8 mouse cellular contexts compared by ENCODE assay signal in genomic region chr3:104431156-104431847, GRCm38 (mm10).
DNase-seq lines count a peak whose midpoint lies in the region; ATAC-seq and TF ChIP-seq lines count a peak whose summit lies in the region.

No protein-coding gene starts in this region.

- no peak for TF ChIP-seq POLR2A in limb, embryonic 14.5 days (IDR thresholded peaks at IDR 0.05; ENCODE audit: borderline replicate concordance, extremely low read depth, insufficient read depth, insufficient read length)

- H3K4me2 ChIP-seq in limb, embryonic 14.5 days (replicated peaks; ENCODE audit: low read depth, low read length, severe bottlenecking), result 0 out of 2 replicates have a peak overlapping the region, but pooled peaks have one; percentile 15
- no peak overlapping the region for H3K4me2 ChIP-seq in forebrain, embryonic 11.5 days (ENCODE audit: low read depth, low read length, severe bottlenecking)

- 15% methylated on average over 12 of the region's 14 CpGs for WGBS in limb, embryonic 14.5 days
- 35% methylated on average over 14 of the region's 14 CpGs for WGBS in forebrain, embryonic 11.5 days

- H3K9me3 ChIP-seq in limb, embryonic 14.5 days (ENCODE audit: control insufficient read depth, low read length), result no peaks in the 10 kb centered on the region
- no peaks in the 10 kb centered on the region for H3K9me3 ChIP-seq in forebrain, embryonic 11.5 days (ENCODE audit: control insufficient read depth, low read length)

- no peaks in the 10 kb centered on the region for H3K36me3 ChIP-seq in limb, embryonic 14.5 days (ENCODE audit: control insufficient read depth, insufficient read depth, low read length)
- no peaks in the 10 kb centered on the region for H3K36me3 ChIP-seq in forebrain, embryonic 11.5 days (ENCODE audit: control insufficient read depth, insufficient read depth, low read length)

- no peak overlapping the region for H3K27ac ChIP-seq in limb, embryonic 14.5 days (replicated peaks; ENCODE audit: low read depth, low read length)
- no peak overlapping the region for H3K27ac ChIP-seq in forebrain, embryonic 11.5 days (ENCODE audit: low read depth, low read length)

- intact Hi-C loops in gastrocnemius, postnatal 14 days (cut with DNase I; ENCODE audit: low total_unique reads), result loop anchor here (10.0 kb wide), 1 partner anchor 207 kb away; the partner anchor contains the start of gene Magi3

- H3K27me3 ChIP-seq in limb, embryonic 14.5 days (ENCODE audit: control insufficient read depth, insufficient read depth, low read length), result no peaks in the 10 kb centered on the region
- H3K27me3 ChIP-seq in forebrain, embryonic 11.5 days (ENCODE audit: control insufficient read depth, insufficient read depth, low read length), result no peaks in the 10 kb centered on the region

- H3K4me1 ChIP-seq in limb, embryonic 14.5 days (ENCODE audit: control insufficient read depth, insufficient read depth, low read length), result peaks cover 14% of the 10 kb centered on the region
- 0 out of 2 replicates have a peak, but pooled peaks cover 2% of the 10 kb centered on the region for H3K4me1 ChIP-seq in forebrain, embryonic 11.5 days (replicated peaks; ENCODE audit: control insufficient read depth, insufficient read depth, low read length)

- peak; percentile 9 for DNase-seq in gastrocnemius, adult 18-20 months (ENCODE audit: low spot score)
- no peak for DNase-seq in gastrocnemius, postnatal 14 days
- DNase-seq in ovary, adult 18-20 months (ENCODE audit: low spot score), result peak; percentile 8
- no peak for DNase-seq in ovary, postnatal 10 days (ENCODE audit: low spot score)
- no peak for DNase-seq in limb, embryonic 14.5 days (ENCODE audit: low spot score)
- peak; percentile 19 for DNase-seq in thymus, postnatal 25 days
- no peak for DNase-seq in natural killer cell, adult 2 months (ENCODE audit: low spot score in 2 of 2)
- DNase-seq in forebrain, embryonic 11.5 days (ENCODE audit: low spot score), result no peak

- peak overlapping the region; percentile 14; the same call in 1 of the 2 replicates for H3K9ac ChIP-seq in limb, embryonic 14.5 days (ENCODE audit: low read depth, low read length, severe bottlenecking)
- H3K9ac ChIP-seq in forebrain, embryonic 11.5 days (ENCODE audit: low read length), result no peak overlapping the region; the same call in 1 of the 2 replicates

- H3K4me3 ChIP-seq in limb, embryonic 14.5 days (replicated peaks; ENCODE audit: low read length), result no peak overlapping the region
- no peak overlapping the region for H3K4me3 ChIP-seq in forebrain, embryonic 11.5 days (ENCODE audit: low read depth, low read length)

- ATAC-seq in limb, embryonic 14.5 days (ENCODE audit: low FRiP score, low read depth), result 0 out of 2 replicates have a peak, but pooled peaks have one; percentile 54
- ATAC-seq in forebrain, embryonic 11.5 days (replicated peaks; ENCODE audit: low FRiP score), result no peak

Comparison
In these comparisons a context has a peak if more than half of its experiments do, and no peak if none do; other contexts are left out.
1. DNase-seq: peak in gastrocnemius, adult 18-20 months (single experiment), ovary, adult 18-20 months (single experiment) and thymus, postnatal 25 days (single experiment); none in gastrocnemius, postnatal 14 days (single experiment), ovary, postnatal 10 days (single experiment), limb, embryonic 14.5 days (single experiment), natural killer cell, adult 2 months (0 of 2) and forebrain, embryonic 11.5 days (single experiment).